Mouse (Mus musculus) bone marrow, adult 2 months (tissue): ENCODE results near the gene Ostm1.

Source experiments
- CTCF ChIP-seq: fragments of 200-500 bp; IDR thresholded peaks from 2 replicates; pipeline ENCODE4 v1.5.1; 2011; ENCODE audit warnings: low read length, control low read depth; ENCODE audit not compliant: control insufficient read depth, insufficient read depth
- POLR2A ChIP-seq: fragments of 200-500 bp; IDR thresholded peaks from 2 replicates; pipeline ENCODE4 v1.6.1; 2011; ENCODE audit warnings: low read depth, mild to moderate bottlenecking, control low read depth, low read length, borderline replicate concordance; ENCODE audit not compliant: control insufficient read depth

DNA sequence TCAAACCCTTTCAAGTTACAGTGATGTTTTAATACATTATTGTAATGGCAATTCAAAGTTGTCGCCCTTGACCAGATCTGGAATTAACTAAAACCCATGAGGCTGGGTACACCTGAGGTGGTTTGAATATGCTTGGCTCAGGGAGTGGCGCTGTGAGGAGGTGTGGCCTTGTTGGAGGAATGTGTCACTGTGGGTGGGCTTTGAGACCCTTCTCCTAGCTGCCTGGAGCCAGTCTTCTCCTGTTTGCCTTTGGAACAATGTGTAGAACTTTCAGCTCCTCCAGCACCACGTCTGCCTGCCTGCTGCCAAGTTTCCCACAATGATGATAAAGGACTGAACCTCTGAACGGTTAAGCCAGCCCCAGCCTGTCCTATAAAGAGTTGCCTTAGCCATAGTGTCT is 62.7 kb downstream of the Ostm1 start:
- no peak for TF ChIP-seq CTCF
- TF ChIP-seq POLR2A, result no peak
